Mouse (Mus musculus): ENCODE data around the gene Slc35e3. TPM values are rescaled to one million over a fixed set of nuclear protein-coding genes. Genes with fewer than 3 reads are reported as not detected.
"Not testable (repeated sequence)": the region's sequence is repeated elsewhere in the genome, so short reads cannot be mapped to it uniquely, and the experiment has no call there.

Slc35e3 gene
- total RNA-seq, 2 experiments from 2014 or later = 5.3 TPM

DNA sequence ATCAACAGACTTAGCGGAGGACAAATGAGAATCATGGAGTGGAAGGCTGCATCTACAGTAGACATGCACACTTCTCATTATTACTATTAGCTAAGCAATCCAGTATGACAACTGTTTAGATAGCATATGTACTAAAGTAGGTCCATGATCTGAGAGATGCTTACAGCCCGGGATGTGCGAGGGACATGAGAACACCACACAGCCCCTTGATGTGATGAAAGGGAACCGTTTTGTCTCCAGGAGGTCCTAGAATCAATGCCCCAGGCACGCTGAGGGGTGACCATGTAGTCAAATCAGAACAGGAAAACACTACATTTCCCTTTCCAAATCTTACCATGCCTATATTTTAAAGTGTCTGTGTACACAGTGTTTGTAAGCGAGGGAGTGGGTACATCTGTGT, 5.6 kb upstream of the Slc35e3 start:
- ATAC-seq (ENCODE audit: poor library complexity, severe bottlenecking) = no peak

- no peak for ATAC-seq (ENCODE audit: poor library complexity, severe bottlenecking)
These were observed 5.1 kb upstream of the Slc35e3 start for GRCm38 (mm10) chr10:117751282-117751610.

GRCm38 (mm10) chr10:117750529-117751281, 4.5 kb upstream of the Slc35e3 start:
- ATAC-seq (ENCODE audit: poor library complexity, severe bottlenecking) = no peak

DNA sequence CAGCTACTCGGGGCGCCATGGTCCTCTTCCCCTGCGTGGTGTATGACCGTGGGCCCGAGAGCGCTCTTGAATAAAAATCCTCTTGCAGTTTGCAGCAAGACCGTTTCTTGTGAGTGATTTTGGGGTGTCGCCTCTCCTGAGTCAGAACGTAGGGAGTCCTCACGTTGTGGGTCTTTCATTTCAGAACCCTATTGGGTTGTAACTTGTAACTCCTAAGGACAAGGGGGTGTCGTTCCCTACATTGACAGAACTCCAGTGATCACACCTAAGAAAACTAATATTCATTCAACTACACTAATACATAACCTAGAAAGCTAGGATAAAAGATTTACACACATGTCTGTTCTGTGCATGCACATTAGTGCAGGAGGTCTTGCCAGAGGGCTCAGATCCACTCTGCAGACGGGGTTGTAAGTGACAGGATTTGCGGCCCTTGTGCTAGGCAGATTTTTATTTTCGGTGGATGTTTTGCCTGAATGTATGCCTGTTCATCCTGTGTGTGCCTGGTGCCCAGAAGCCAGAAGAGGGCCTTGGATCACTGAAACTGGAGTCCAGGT, 3.7 kb upstream of the Slc35e3 start:
- ATAC-seq (ENCODE audit: poor library complexity, severe bottlenecking) = no peak

DNA sequence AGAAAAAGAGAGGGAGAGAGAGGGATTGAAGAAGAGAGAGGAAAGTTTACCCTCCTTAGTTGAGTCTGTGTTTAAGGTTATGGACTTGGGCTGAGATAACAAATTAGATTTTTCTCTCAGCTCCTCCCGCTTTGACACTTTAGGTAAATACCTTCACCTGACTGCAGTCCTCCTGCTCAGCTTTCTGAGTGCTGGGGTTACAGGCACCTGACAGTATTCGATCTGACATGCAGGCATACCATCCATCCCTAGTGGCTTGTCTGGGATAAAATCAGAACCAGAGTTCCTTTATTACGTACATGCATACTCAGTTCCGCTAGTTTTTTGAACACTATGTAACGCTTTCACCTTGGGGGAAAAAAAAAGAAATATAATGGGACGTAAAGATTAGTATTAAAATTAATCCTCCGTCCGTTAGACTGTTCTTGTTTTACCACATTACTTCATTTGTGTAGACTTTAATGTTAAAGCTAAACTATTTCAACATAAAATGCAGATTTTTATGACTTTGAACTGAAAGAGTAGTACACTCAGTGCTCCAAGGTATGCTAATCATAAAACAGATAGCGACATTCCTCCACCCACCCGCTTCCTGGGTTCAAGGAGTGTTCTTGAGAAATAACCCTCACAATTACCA, 3.0 kb upstream of the Slc35e3 start:
- no peak for ATAC-seq (ENCODE audit: poor library complexity, severe bottlenecking)

GRCm38 (mm10) chr10:117748276-117749049, 2.3 kb upstream of the Slc35e3 start:
- ATAC-seq (ENCODE audit: poor library complexity, severe bottlenecking) = no peak

- no peak for ATAC-seq (ENCODE audit: poor library complexity, severe bottlenecking)
These were observed 1.5 kb upstream of the Slc35e3 start for GRCm38 (mm10) chr10:117747711-117748110.

GRCm38 (mm10) chr10:117745570-117746296, 432 bp downstream of the Slc35e3 start:
- peak; percentile 29 for ATAC-seq (ENCODE audit: poor library complexity, severe bottlenecking)

DNA sequence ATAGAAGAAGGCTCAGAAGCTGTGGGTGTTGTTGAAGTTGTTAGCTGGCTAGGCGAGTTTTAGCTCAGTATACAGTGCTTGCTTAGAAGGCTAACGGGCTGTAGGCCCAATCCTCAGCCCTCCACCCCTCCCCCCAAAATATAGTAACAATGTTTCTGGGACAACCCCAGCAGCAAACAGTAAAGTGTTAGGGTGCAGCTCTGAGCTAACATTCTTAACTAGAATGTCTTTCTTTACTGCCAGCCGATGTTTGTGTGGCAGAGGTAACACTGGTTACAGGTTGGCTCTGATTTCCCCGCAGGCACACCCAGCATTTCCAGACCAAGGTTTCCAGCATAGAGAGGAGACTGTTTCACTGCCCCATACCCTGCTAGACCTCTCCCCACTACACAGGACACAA, 2.2 kb downstream of the Slc35e3 start:
- ATAC-seq (ENCODE audit: poor library complexity, severe bottlenecking) = no peak

DNA sequence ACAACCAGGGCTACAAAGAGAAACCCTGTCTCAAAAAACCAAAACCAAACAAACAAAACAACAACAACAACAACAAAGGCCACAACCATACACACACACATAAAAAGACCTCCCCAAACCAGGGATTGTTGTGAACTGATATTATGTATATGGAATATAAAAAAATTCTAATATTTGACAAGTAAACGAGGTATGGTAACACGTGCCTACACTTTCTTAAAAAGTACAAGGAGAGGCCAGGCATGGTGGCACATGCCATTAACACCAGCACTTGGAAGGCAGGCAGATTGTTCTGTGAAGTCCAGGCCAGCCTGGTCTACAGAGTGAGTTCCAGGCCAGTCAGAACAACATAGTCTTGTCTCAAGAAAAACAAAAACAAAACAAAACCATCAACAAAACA, 3.0 kb downstream of the Slc35e3 start:
- no peak for ATAC-seq (ENCODE audit: poor library complexity, severe bottlenecking)

GRCm38 (mm10) chr10:117742618-117743017, 3.5 kb downstream of the Slc35e3 start:
- ATAC-seq (ENCODE audit: poor library complexity, severe bottlenecking) = no peak

GRCm38 (mm10) chr10:117741698-117742475, 4.3 kb downstream of the Slc35e3 start:
- ATAC-seq (ENCODE audit: poor library complexity, severe bottlenecking) = no peak

DNA sequence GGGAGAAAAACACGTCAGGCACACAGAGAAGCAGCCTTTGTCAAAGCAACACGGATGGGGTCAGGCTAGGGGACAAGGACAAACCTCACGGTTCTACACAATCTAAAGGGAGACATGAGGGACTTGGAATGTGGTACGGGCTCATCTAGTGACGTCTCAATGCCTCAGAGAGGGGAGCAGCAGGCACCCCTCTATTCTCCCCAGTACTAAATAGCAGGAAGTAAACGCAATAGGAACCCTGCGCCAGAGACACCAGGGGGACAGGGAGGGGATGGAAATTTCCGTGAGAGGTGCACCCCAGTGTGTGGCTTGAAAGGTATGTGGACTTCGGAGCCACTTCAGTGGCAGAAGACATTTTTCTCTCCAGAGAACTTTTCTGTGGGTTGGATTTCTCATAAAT, 5.2 kb downstream of the Slc35e3 start:
- no peak for ATAC-seq (ENCODE audit: poor library complexity, severe bottlenecking)

GRCm38 (mm10) chr10:117740171-117740570, 6.0 kb downstream of the Slc35e3 start:
- no peak for ATAC-seq (ENCODE audit: poor library complexity, severe bottlenecking)

DNA sequence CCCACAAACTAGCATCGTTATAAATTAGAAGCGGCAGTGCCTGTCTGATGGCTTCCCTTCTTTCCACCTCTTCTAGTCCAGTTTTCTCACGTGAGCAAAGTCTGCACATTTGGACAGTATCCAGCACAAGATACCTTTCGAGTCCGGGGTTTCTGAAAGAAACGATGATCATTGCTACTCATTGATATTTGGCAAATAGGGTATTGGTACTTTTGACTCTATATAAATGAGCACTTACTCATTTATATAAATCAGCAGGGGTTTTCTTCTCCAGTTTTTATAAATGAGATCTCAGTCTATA, 6.6 kb downstream of the Slc35e3 start:
- ATAC-seq (ENCODE audit: poor library complexity, severe bottlenecking) = no peak

DNA sequence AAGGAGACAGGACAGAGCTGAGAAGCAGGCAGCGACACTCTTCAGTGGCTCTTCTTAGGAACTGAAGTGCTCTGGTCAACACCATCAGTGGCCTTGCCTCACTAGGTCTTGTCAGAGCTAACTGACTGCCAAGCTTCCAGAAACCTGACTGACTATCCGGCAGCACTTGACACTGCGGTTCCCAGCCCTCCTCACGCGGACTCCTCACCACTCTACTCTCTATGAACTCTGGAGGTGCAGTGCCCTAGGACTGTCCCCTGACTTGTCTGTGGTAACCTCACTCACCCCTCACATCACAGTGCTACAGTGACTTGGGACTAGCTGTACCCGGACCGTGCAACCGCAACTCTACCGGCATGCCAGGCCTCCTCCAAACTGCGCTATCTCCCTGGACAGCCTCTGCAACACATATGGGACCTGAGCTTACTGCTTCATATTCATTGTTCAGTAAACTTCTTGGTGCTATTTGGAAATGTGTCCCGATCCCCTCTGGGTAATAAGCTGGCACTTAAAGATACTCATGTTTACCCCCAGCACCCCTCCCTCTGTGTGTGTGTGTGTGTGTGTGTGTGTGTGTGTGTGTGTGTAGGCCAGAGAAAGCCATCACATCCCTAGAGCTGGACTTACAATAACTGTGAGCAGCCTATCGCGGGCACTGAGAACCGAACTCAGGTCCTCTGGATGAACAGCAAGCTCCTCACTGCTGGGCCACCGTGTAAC, 7.1 kb downstream of the Slc35e3 start:
- ATAC-seq (ENCODE audit: poor library complexity, severe bottlenecking) = peak; percentile 30

DNA sequence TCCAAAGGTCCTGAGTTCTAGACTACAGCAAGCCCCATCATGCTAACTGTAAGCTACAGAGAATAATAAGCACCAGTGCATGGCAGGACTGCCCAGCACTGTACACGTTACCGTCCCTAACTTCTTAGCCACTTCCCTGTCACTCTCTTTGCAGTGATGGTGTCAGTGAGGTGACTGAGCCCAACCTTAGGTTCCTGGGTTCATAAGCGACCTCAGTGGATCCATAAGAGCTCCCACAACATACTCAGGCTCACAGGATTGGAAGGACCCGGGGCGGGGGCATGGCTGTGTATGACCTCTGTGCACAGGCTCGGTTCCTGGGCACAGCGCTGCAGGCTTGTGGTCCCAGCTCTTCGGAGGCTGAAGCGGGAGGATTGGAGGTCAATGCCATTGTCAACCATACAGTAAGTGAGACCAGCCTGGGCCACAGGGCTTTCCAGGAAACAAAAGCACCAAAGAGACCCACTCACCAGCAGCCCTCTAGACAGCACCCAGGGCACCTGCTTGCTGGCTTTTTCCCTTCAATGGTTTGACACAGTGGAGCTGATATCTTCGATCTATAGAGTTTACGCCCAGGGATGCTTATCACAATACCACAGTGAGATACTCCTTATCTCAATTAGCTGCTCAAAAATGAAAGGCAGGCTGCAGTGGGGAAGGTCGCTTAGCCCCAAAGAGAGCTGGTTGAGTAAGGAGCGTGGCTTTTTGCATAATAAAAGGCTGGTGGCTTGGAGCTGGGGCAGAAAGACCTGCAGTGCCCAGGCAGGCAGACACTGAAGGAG, 7.8 kb downstream of the Slc35e3 start:
- peak; percentile 71 for ATAC-seq (ENCODE audit: poor library complexity, severe bottlenecking)

GRCm38 (mm10) chr10:117737498-117737897, 8.7 kb downstream of the Slc35e3 start:
- ATAC-seq (ENCODE audit: poor library complexity, severe bottlenecking) = not testable (repeated sequence)

GRCm38 (mm10) chr10:117737075-117737474, 9.1 kb downstream of the Slc35e3 start:
- no peak for ATAC-seq (ENCODE audit: poor library complexity, severe bottlenecking)

Measured in megakaryocyte, adult 5-6 weeks (primary cell).